Mouse (Mus musculus): ENCODE measurements around the gene Stk25. TPM values are rescaled to one million over a fixed set of nuclear protein-coding genes. Genes with fewer than 3 reads are reported as not detected.

Gene Stk25
- total RNA-seq, 2 experiments from 2014 or later: 98.2 to 103 TPM

- DNase-seq: no peak
- intact Hi-C loops (cut with DNase I): no loop called here
These were observed 40.3 kb downstream of the Stk25 start for GRCm38 (mm10) chr1:93618059-93618748.

DNA sequence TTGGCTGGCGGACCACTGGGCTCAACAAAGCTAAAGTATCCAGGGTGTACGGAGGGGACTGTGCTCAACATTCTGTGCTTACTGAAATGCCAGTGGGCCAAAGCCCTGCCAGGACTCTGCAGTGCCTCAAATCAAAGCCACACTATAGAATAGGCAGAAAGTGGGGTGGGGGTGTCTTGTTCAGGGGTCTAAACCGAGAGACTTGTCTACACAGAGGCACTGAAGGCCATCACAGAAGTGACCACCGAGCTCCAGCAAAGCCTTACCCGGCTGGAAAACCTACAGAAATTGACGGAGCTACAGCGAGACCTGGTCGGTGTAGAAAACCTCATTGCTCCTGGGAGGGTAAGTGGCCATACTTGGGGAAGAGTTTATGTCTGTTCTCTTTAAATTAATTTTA, 48.7 kb downstream of the Stk25 start:
- DNase-seq: no peak
- intact Hi-C loops (cut with DNase I): no loop called here

GRCm38 (mm10) chr1:93608696-93609245, 49.7 kb downstream of the Stk25 start:
- DNase-seq: no peak
- intact Hi-C loops (cut with DNase I): no loop called here

- intact Hi-C loops (cut with DNase I): no loop called here
- DNase-seq: no peak
These were observed 51.1 kb downstream of the Stk25 start for GRCm38 (mm10) chr1:93607090-93608083.

DNA sequence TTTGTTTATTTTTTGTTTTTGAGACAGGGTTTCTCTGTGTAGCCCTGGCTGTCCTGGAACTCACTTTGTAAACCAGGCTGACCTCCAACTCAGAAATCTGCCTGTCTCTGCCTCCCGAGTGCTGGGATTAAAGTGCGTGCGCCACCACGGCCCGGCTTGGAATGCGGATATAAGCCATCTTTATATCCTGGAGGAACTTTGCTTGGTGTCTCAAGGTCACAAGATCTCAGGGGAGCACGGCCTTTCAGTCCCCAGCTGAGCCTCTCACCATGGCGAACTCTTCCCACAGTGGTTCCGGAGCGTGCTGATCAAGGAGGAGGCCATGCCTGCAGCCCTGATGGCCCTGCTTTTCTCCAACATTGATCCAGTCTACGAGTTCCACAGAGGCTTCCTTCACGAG, 54.5 kb downstream of the Stk25 start:
- no peak for DNase-seq
- intact Hi-C loops (cut with DNase I): no loop called here

- no peak for DNase-seq
- intact Hi-C loops (cut with DNase I): no loop called here
These were observed 55.5 kb downstream of the Stk25 start for GRCm38 (mm10) chr1:93602911-93603310.

GRCm38 (mm10) chr1:93595916-93596315, 62.5 kb downstream of the Stk25 start:
- intact Hi-C loops (cut with DNase I): no loop called here
- no peak for DNase-seq

GRCm38 (mm10) chr1:93593960-93594359, 64.5 kb downstream of the Stk25 start:
- intact Hi-C loops (cut with DNase I): no loop called here
- no peak for DNase-seq

DNA sequence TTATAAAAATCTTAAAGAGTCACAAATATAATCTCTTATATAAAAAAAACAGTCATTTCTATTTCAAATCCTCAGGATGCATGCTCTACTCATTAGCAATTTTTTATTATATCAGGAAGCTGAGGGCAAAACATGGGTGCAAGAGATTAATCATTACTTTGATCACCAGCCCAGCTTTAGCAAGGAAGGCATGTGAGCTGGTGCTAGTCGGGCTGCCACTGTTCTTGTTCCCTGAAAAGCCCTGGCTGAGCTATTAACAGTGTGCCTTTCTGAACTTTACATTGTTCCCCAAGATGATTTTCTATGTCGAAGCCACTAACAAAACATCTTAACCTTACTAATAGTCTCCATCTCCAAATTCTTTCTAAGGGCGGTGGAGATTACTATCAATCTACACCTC, 70.1 kb downstream of the Stk25 start:
- intact Hi-C loops (cut with DNase I): no loop called here
- no peak for DNase-seq

GRCm38 (mm10) chr1:93581545-93581944, 76.9 kb downstream of the Stk25 start:
- intact Hi-C loops (cut with DNase I): no loop called here
- DNase-seq: no peak

DNA sequence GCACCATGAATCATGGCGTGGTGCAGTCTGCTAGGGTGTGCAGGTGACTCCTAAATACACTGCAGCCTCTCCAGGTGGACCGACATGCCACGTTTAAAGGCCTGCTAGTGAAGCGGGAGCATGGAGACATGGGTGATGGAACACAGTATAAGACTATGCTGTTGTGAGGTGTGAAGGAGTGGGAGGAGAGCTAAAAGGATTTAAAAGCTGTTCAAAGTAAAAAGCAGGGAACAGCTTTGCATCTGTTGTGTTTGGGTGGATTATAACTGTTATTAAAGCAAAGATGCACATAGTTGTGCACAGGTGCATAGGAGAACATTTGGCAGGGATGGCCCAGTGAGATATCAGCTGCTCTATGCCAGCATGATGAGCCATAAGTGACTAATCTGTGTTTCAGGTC, 80.6 kb downstream of the Stk25 start:
- no peak for DNase-seq
- intact Hi-C loops (cut with DNase I): no loop called here

DNA sequence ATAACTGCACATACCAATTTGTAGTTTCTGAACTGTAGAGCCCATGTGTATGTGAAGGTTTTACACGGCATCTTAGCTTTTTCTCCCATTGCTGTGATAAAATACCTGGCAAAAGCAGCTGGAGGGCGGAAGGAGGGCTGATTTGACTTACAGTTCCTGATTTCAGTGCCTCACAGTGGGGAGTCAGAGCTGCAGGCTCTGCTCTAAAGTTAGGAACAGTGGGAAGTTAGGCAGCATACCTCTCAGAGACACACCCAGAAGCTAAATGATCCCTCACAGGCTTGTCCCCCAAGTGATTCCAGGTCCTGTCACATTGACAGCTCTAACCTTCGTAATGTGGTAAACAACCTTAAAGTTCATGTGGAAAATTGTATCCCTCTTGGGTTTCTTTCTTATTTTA, 81.4 kb downstream of the Stk25 start:
- DNase-seq: no peak
- intact Hi-C loops (cut with DNase I): no loop called here

Other genes starting within 250 kb of the Stk25 start
- 100 to 1,000 TPM; 568 to 579 TPM for gene Hdlbp, start 179.8 kb downstream of the Stk25 start, total RNA-seq (2021)
- 10 to 100 TPM; 19.5 to 20.2 TPM for gene Farp2, start 146.6 kb downstream of the Stk25 start, total RNA-seq (2021)
- 1 to 10 TPM; 3.3 to 4.1 TPM for gene Bok, start 27.0 kb upstream of the Stk25 start, total RNA-seq (2021)
- gene Atg4b, start 92.8 kb upstream of the Stk25 start, total RNA-seq (2021): 10 to 100 TPM; 38.4 to 39.6 TPM
- 10 to 100 TPM; 77.9 to 88.1 TPM for gene Thap4, start 96.2 kb upstream of the Stk25 start, total RNA-seq (2021)
- 10 to 100 TPM; 20.9 to 22.0 TPM for gene Dtymk, start 143.3 kb upstream of the Stk25 start, total RNA-seq (2021)
- gene Ing5, start 145.3 kb upstream of the Stk25 start, total RNA-seq (2021): 10 to 100 TPM; 10.3 to 15.8 TPM
- gene D2hgdh, start 166.2 kb upstream of the Stk25 start, total RNA-seq (2021): 10 to 100 TPM; 32.9 to 46.5 TPM
- gene Gal3st2, start 202.6 kb upstream of the Stk25 start, total RNA-seq (2021): under 1 TPM; 0.11 to 0.31 TPM